Mouse (Mus musculus) kidney, postnatal 0 days (tissue): ENCODE measurements at regions not wholly inside any gene's neighbourhood (a gene's known extent, or its start where the extent isn't known, plus 50 kb on each side); places are given as distances from the start of the nearest gene placed in this dataset.
A peak's percentile ranks its signal among the peaks of the same experiment; 100 is the strongest.

Experiments
- ATAC-seq: fragments of 200-750 bp; cut with Nextera tagmentation; replicated peaks from 2 replicates; pipeline ENCODE4 v1.8.0; 2017; ENCODE audit warnings: low read depth, moderate number of reproducible peaks, moderate TSS enrichment, moderate library complexity; ENCODE audit not compliant: low FRiP score
- DNase-seq: peaks from one replicate; pipeline ENCODE4 v3.0.0-alpha.2; 2016; ENCODE audit warnings: low spot score
- H3K27ac ChIP-seq: fragments of 300-500 bp; sonication (generic); 2 replicates; pipeline ENCODE4 v1.5.1; 2014; ENCODE audit warnings: mild to moderate bottlenecking
- H3K27me3 ChIP-seq: fragments of 300-500 bp; sonication (generic); 2 replicates; pipeline ENCODE4 v1.6.1; 2014; ENCODE audit warnings: low read length, mixed read lengths; ENCODE audit not compliant: insufficient read depth
- H3K36me3 ChIP-seq: fragments of 300-500 bp; sonication (generic); 2 replicates; pipeline ENCODE4 v1.6.1; 2014; ENCODE audit warnings: low read length, mixed read lengths; ENCODE audit not compliant: insufficient read depth
- H3K4me1 ChIP-seq: fragments of 300-500 bp; sonication (generic); replicated peaks from 2 replicates; pipeline ENCODE4 v1.6.1; 2014; ENCODE audit warnings: antibody characterized with exemption, low read length, mixed read lengths; ENCODE audit not compliant: insufficient read depth
- H3K4me2 ChIP-seq: fragments of 300-500 bp; sonication (generic); 2 replicates; pipeline ENCODE4 v1.6.1; 2014; ENCODE audit warnings: mild to moderate bottlenecking, low read length, moderate library complexity, mixed read lengths
- H3K4me3 ChIP-seq: fragments of 300-500 bp; sonication (generic); replicated peaks from 2 replicates; pipeline ENCODE4 v1.5.1; 2014; ENCODE audit warnings: low read depth, low read length
- H3K9ac ChIP-seq: fragments of 300-500 bp; sonication (generic); 2 replicates; pipeline ENCODE4 v1.6.1; 2014; ENCODE audit warnings: low read depth, low read length
- H3K9me3 ChIP-seq: fragments of 300-500 bp; sonication (generic); replicated peaks from 2 replicates; pipeline ENCODE4 v1.6.1; 2016; ENCODE audit warnings: low read length, inconsistent platforms, mixed read lengths
- CTCF ChIP-seq: IDR thresholded peaks from 2 replicates; pipeline ENCODE4 v1.5.1; 2016; ENCODE audit warnings: antibody characterized with exemption, low read depth, mild to moderate bottlenecking, moderate library complexity
- WGBS: fragments of 180-500 bp; shearing (Covaris S2); extraction: QIAGEN DNeasy Blood & Tissue Kit; methylation state at CpG from one replicate; pipeline ENCODE4 v1.1.7; 2014; 5-methylcytosine and 5-hydroxymethylcytosine counted together

- ATAC-seq (no peak), DNase-seq (no peak)
- Histone ChIP-seq H3K4me2 (no peak overlapping the region), H3K4me3 (no peak overlapping the region), H3K27ac (no peak overlapping the region), H3K9me3 (no peaks in the 10 kb centered on the region), H3K9ac (no peak overlapping the region), H3K36me3 (no peaks in the 10 kb centered on the region), H3K27me3 (no peaks in the 10 kb centered on the region), H3K4me1 (no peaks in the 10 kb centered on the region)
- TF ChIP-seq CTCF, result no peak
- 60% methylated on average over 3 of the region's 3 CpGs for WGBS
These were observed 518.5 kb downstream of the Rnf144a start for GRCm38 (mm10) chr12:25896543-25896942.

- Histone ChIP-seq H3K36me3 (no peaks in the 10 kb centered on the region), H3K27ac (no peak overlapping the region), H3K27me3 (no peaks in the 10 kb centered on the region), H3K4me1 (no peaks in the 10 kb centered on the region), H3K9ac (no peak overlapping the region), H3K4me3 (no peak overlapping the region), H3K9me3 (no peaks in the 10 kb centered on the region), H3K4me2 (no peak overlapping the region)
- 60% methylated on average over 1 of the region's 1 CpGs for WGBS
- ATAC-seq, result no peak
- no peak for TF ChIP-seq CTCF
- DNase-seq, result no peak
These were observed 519.4 kb downstream of the Rnf144a start for GRCm38 (mm10) chr12:25895691-25896090.

- no peak for ATAC-seq
- DNase-seq, result no peak
These were observed 523.5 kb downstream of the Rnf144a start for GRCm38 (mm10) chr12:25891391-25892167.

GRCm38 (mm10) chr12:25890722-25891121, 524.3 kb downstream of the Rnf144a start:
- peak; percentile 55 for TF ChIP-seq CTCF
- no peak overlapping the region for H3K4me3 ChIP-seq
- no peaks in the 10 kb centered on the region for H3K36me3 ChIP-seq
- peak; percentile 14 for DNase-seq
- H3K4me2 ChIP-seq, result no peak overlapping the region
- no peak for ATAC-seq
- no peaks in the 10 kb centered on the region for H3K27me3 ChIP-seq
- no peak overlapping the region for H3K27ac ChIP-seq
- WGBS, result 74% methylated on average over 1 of the region's 1 CpGs
- no peaks in the 10 kb centered on the region for H3K4me1 ChIP-seq
- no peaks in the 10 kb centered on the region for H3K9me3 ChIP-seq
- H3K9ac ChIP-seq, result no peak overlapping the region

More at GRCm38 (mm10) chr12:25891391-25892167, 523.5 kb downstream of the Rnf144a start:
- H3K9ac ChIP-seq, result no peak overlapping the region
- no peaks in the 10 kb centered on the region for H3K9me3 ChIP-seq
- no peaks in the 10 kb centered on the region for H3K4me1 ChIP-seq
- peak; percentile 31; the same call in 1 of the 2 replicates for TF ChIP-seq CTCF
- no peaks in the 10 kb centered on the region for H3K27me3 ChIP-seq
- H3K4me2 ChIP-seq, result no peak overlapping the region
- H3K36me3 ChIP-seq, result no peaks in the 10 kb centered on the region
- 66% methylated on average over 4 of the region's 4 CpGs for WGBS
- H3K4me3 ChIP-seq, result no peak overlapping the region
- no peak overlapping the region for H3K27ac ChIP-seq

- no peak overlapping the region for H3K27ac ChIP-seq
- no peak overlapping the region for H3K9ac ChIP-seq
- TF ChIP-seq CTCF, result no peak
- no peak overlapping the region for H3K4me2 ChIP-seq
- H3K27me3 ChIP-seq, result no peaks in the 10 kb centered on the region
- DNase-seq, result no peak
- 72% methylated on average over 5 of the region's 5 CpGs for WGBS
- ATAC-seq, result no peak
- no peaks in the 10 kb centered on the region for H3K9me3 ChIP-seq
- no peak overlapping the region for H3K4me3 ChIP-seq
- H3K36me3 ChIP-seq, result no peaks in the 10 kb centered on the region
- no peaks in the 10 kb centered on the region for H3K4me1 ChIP-seq
These were observed 531.3 kb downstream of the Rnf144a start for GRCm38 (mm10) chr12:25883771-25884171.

GRCm38 (mm10) chr12:25871816-25872215, 543.2 kb downstream of the Rnf144a start:
- H3K36me3 ChIP-seq, result no peaks in the 10 kb centered on the region
- ATAC-seq (no peak), DNase-seq (no peak)
- H3K9ac ChIP-seq, result no peak overlapping the region
- no peaks in the 10 kb centered on the region for H3K9me3 ChIP-seq
- H3K4me3 ChIP-seq, result no peak overlapping the region
- no peak for TF ChIP-seq CTCF
- 90% methylated on average over 4 of the region's 4 CpGs for WGBS
- H3K27ac ChIP-seq, result no peak overlapping the region
- no peak overlapping the region for H3K4me2 ChIP-seq
- H3K27me3 ChIP-seq, result no peaks in the 10 kb centered on the region
- no peaks in the 10 kb centered on the region for H3K4me1 ChIP-seq
